Mouse (Mus musculus) erythroblast, embryonic 14.5 days (primary cell): ENCODE data around the gene Lrpprc.
A peak's percentile ranks its signal among the peaks of the same experiment; 100 is the strongest.

Source experiments
- GATA1 ChIP-seq: IDR thresholded peaks from 2 replicates; pipeline ENCODE4 v1.6.1; 2012; ENCODE audit warnings: low read length, inconsistent platforms, mixed read lengths
- TAL1 ChIP-seq: IDR thresholded peaks from 3 replicates; pipeline ENCODE4 v1.6.1; 2012; ENCODE audit warnings: low read length, inconsistent platforms, mixed read lengths

DNA sequence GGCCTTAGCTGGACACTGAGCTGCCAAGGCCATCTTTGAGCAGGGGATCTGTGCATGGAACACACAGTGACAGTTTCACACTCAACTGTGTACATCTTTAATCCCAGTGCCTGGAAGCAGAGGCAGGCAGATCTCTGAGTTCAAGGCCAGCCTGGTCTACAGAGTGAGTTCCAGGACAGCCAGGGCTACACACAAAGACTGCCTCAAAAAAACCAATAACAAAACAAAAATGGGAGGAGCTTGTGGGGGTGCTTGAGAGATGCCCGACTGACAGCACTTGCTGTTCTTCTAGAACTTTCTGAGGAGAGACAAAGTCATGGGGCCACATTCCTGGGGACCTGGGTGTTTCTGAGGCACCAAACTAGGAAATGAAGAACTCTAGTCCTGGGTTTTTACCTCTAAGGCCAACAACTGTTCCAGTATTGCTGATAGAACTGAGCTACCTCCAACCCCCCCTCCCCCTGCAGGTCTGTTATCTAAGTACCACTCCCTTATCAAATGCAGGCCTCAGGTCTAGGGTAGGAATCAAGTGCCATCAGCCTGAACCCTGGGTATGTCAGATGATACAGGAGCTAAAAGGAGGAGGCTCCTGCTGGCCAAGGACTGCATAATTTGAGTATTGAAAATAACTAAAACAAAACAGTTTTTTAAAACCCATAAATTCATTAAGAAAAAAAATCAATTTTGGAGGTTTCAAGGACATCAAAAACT lies 62.2 kb downstream of the Lrpprc start:
- TF ChIP-seq GATA1 (peak; percentile 54), TAL1 (peak; percentile 28; the same call in 1 of the 3 replicates)
